38 mouse cellular contexts compared by ENCODE assay signal in the genomic region with DNA sequence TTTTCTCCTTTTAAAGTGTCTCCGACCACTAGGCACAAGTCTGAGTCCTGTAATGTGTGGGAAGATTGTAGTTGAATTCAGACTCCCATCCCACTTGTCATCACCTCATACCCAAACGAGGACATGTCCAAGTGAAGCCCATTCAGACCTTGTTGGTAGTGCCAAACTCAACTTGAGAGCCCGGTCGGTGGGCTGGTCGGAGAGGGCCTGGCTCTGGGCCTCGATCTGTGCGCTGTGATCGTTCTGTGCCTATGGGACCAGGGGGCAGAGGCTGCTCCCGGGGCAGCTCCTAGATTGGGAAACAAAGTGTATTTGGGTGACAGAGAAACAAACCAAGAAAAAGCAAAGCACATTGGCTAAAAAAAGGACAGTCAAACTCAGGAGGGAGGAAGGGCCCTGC. TPM values are rescaled to one million over a fixed set of nuclear protein-coding genes. Genes with fewer than 3 reads are reported as not detected.
"Had no signal": no experiment of that assay in that cellular context is flagged by ENCODE, and none has a peak within 500 bp of the region (broad histone marks: within the 10 kb centered on the region; RNA-seq: fewer than 3 reads in every experiment).

No protein-coding gene starts in this region.

- H3K9me3 ChIP-seq: limb, embryonic 10.5 days; limb, embryonic 12.5 days; limb, embryonic 13.5 days; limb, embryonic 15.5 days; liver, embryonic 12.5 days; liver, embryonic 13.5 days; liver, embryonic 15.5 days; lung, embryonic 15.5 days; megakaryocyte, embryonic 14.5 days; midbrain, embryonic 10.5 days; midbrain, embryonic 12.5 days; midbrain, embryonic 13.5 days; midbrain, embryonic 15.5 days; neural tube, embryonic 12.5 days had no signal

- H3K9ac ChIP-seq: limb, embryonic 12.5 days; limb, embryonic 13.5 days; limb, embryonic 15.5 days; liver, embryonic 12.5 days; liver, embryonic 13.5 days; liver, embryonic 14.5 days; liver, embryonic 15.5 days; liver, postnatal 0 days; lung, embryonic 14.5 days; lung, embryonic 15.5 days; midbrain, embryonic 12.5 days; midbrain, embryonic 13.5 days; midbrain, embryonic 15.5 days; neural tube, embryonic 12.5 days had no signal

- DNase-seq: left cerebral cortex, postnatal 4 days; liver; liver, embryonic 13.5 days; liver, postnatal 0 days; lung, adult 18-20 months; lung, adult 2 months; lung, embryonic 14.5 days; lung, postnatal 10 days; lung, postnatal 14 days; lung, postnatal 36 days; lung, postnatal 4 days; midbrain, embryonic 14.5 days had no signal

- H3K4me1 ChIP-seq: liver, embryonic 15.5 days; lung, embryonic 15.5 days; midbrain, embryonic 10.5 days; midbrain, embryonic 12.5 days; midbrain, embryonic 13.5 days; midbrain, embryonic 15.5 days; neural tube, embryonic 12.5 days had no signal

- ATAC-seq: liver, embryonic 12.5 days; liver, postnatal 0 days; lung, postnatal 0 days; midbrain, embryonic 13.5 days; midbrain, embryonic 15.5 days; midbrain, embryonic 16.5 days had no signal

- H3K27me3 ChIP-seq: limb, embryonic 12.5 days; limb, embryonic 13.5 days; limb, embryonic 15.5 days; liver, embryonic 12.5 days; liver, embryonic 13.5 days; liver, embryonic 15.5 days; lung, embryonic 15.5 days; megakaryocyte, embryonic 14.5 days; midbrain, embryonic 12.5 days; midbrain, embryonic 13.5 days; midbrain, embryonic 15.5 days; neural tube, embryonic 12.5 days had no signal

- H3K4me3 ChIP-seq: limb, embryonic 10.5 days; limb, embryonic 12.5 days; limb, embryonic 13.5 days; limb, embryonic 15.5 days; liver, embryonic 12.5 days; liver, embryonic 13.5 days; liver, embryonic 15.5 days; lung, embryonic 15.5 days; megakaryocyte, embryonic 14.5 days; midbrain, embryonic 10.5 days; midbrain, embryonic 12.5 days; midbrain, embryonic 13.5 days; midbrain, embryonic 15.5 days; myocyte; neural tube, embryonic 12.5 days had no signal

- H3K27ac ChIP-seq: limb, embryonic 10.5 days; limb, embryonic 12.5 days; limb, embryonic 15.5 days; liver, embryonic 12.5 days; liver, embryonic 13.5 days; liver, embryonic 14.5 days; liver, embryonic 15.5 days; lung, embryonic 15.5 days; macrophage; midbrain, embryonic 10.5 days; midbrain, embryonic 12.5 days; midbrain, embryonic 13.5 days; midbrain, embryonic 15.5 days; neural tube, embryonic 12.5 days had no signal

- H3K4me2 ChIP-seq: limb, embryonic 12.5 days; limb, embryonic 13.5 days; limb, embryonic 15.5 days; liver, embryonic 11.5 days; liver, embryonic 12.5 days; liver, embryonic 13.5 days; liver, embryonic 15.5 days; lung, embryonic 14.5 days; lung, embryonic 15.5 days; midbrain, embryonic 11.5 days; midbrain, embryonic 12.5 days; midbrain, embryonic 13.5 days; midbrain, embryonic 15.5 days; neural tube, embryonic 12.5 days had no signal

RNA-seq across cellular contexts. Expression of gene Apom, which starts 21.2 kb away (rescaled TPM):
- total RNA-seq: left cerebral cortex, postnatal 14 days; left cerebral cortex, postnatal 25 days; left cerebral cortex, postnatal 36 days; megakaryocyte progenitor cell, adult 5-6 weeks; megakaryocyte-erythroid progenitor cell, adult 5-6 weeks had no signal
- polyA plus RNA-seq: limb, embryonic 13.5 days; macrophage; midbrain, postnatal 0 days had no signal

RNA-seq across cellular contexts. Expression of gene Aif1, which starts 22.8 kb away (rescaled TPM):
- polyA plus RNA-seq: myocyte had no signal
